Mouse (Mus musculus) limb, embryonic 11.5 days (tissue): Measurements from ENCODE around the gene Khdc4. TPM values are rescaled to one million over a fixed set of nuclear protein-coding genes. Genes with fewer than 3 reads are reported as not detected.

ENCODE experiments used
- ATAC-seq: fragments of 200-750 bp; cut with Nextera tagmentation; 2 replicates; pipeline ENCODE4 v1.8.0; 2017; ENCODE audit warnings: low read depth; ENCODE audit not compliant: insufficient number of reproducible peaks, low FRiP score, low TSS enrichment
- DNase-seq: peaks from one replicate; pipeline ENCODE4 v3.0.0-alpha.2; 2015; ENCODE audit warnings: low spot score
- H3K27ac ChIP-seq: fragments of 300-500 bp; sonication (generic); replicated peaks from 2 replicates; pipeline ENCODE4 v1.5.1; 2014; ENCODE audit warnings: low read depth, mild to moderate bottlenecking, low read length
- H3K27me3 ChIP-seq: fragments of 300-500 bp; sonication (generic); 2 replicates; pipeline ENCODE4 v1.6.1; 2014; ENCODE audit warnings: mild to moderate bottlenecking, low read length, mixed read lengths; ENCODE audit not compliant: control insufficient read depth, insufficient read depth
- H3K36me3 ChIP-seq: fragments of 300-500 bp; sonication (generic); 2 replicates; pipeline ENCODE4 v1.6.1; 2014; ENCODE audit warnings: mild to moderate bottlenecking, low read length, moderate library complexity, mixed read lengths; ENCODE audit not compliant: control insufficient read depth, insufficient read depth
- H3K4me1 ChIP-seq: fragments of 300-500 bp; sonication (generic); 2 replicates; pipeline ENCODE4 v1.6.1; 2014; ENCODE audit warnings: low read length, mixed read lengths; ENCODE audit not compliant: control insufficient read depth, insufficient read depth
- H3K4me2 ChIP-seq: fragments of 300-500 bp; sonication (generic); 2 replicates; pipeline ENCODE4 v1.6.1; 2014; ENCODE audit warnings: low read depth, mild to moderate bottlenecking, moderate library complexity; ENCODE audit not compliant: severe bottlenecking
- H3K4me3 ChIP-seq: fragments of 300-500 bp; sonication (generic); 2 replicates; pipeline ENCODE4 v1.5.1; 2014; ENCODE audit warnings: low read depth, low read length
- H3K9ac ChIP-seq: fragments of 300-500 bp; sonication (generic); 2 replicates; pipeline ENCODE4 v1.6.1; 2014; ENCODE audit warnings: mild to moderate bottlenecking, low read length
- H3K9me3 ChIP-seq: fragments of 300-500 bp; sonication (generic); 2 replicates; pipeline ENCODE4 v1.6.1; 2016; ENCODE audit warnings: low read length; ENCODE audit not compliant: control insufficient read depth
- WGBS: fragments of 180-500 bp; shearing (Covaris S2); extraction: QIAGEN DNeasy Blood & Tissue Kit; methylation state at CpG from one replicate; pipeline ENCODE4 v1.1.7; 2014; 5-methylcytosine and 5-hydroxymethylcytosine counted together
- polyA plus RNA-seq: library from polyadenylated mRNA; unstranded; fragments of >200 nt; fragmentation: Nextera tagmentation; extraction: Ambion mirVana; gene quantifications from 2 replicates; pipeline ENCODE4 v1.2.1, GENCODE M21; 2014

Gene Khdc4
- polyA plus RNA-seq, 1 experiment from 2014 or later, result 110 TPM

DNA sequence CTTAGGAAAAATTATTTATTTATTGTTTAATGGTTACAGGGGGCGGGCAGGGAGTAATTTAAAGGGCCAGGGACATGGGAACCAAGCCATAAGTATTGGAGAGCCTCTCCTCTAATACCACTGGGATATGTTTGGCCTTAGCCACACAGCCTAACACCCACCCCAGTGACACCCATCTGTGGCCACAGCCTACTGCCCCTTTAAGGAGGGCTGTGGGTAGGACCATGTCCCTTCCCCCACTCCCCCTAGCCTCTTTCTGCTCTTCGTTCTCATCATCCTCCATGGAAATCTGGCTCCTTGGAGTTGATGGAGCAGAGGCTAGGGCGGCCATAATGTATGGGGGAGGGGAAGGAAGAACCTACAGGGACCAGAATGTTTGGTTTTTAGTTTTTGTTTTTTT is 38.5 kb upstream of the Khdc4 start:
- Histone ChIP-seq H3K36me3 (peaks cover 31% of the 10 kb centered on the region), H3K4me3 (no peak overlapping the region), H3K4me1 (no peaks in the 10 kb centered on the region), H3K27me3 (no peaks in the 10 kb centered on the region), H3K9ac (no peak overlapping the region), H3K4me2 (no peak overlapping the region), H3K9me3 (no peaks in the 10 kb centered on the region), H3K27ac (no peak overlapping the region)
- DNase-seq (no peak), ATAC-seq (no peak)
- 85% methylated on average over 3 of the region's 3 CpGs for WGBS

DNA sequence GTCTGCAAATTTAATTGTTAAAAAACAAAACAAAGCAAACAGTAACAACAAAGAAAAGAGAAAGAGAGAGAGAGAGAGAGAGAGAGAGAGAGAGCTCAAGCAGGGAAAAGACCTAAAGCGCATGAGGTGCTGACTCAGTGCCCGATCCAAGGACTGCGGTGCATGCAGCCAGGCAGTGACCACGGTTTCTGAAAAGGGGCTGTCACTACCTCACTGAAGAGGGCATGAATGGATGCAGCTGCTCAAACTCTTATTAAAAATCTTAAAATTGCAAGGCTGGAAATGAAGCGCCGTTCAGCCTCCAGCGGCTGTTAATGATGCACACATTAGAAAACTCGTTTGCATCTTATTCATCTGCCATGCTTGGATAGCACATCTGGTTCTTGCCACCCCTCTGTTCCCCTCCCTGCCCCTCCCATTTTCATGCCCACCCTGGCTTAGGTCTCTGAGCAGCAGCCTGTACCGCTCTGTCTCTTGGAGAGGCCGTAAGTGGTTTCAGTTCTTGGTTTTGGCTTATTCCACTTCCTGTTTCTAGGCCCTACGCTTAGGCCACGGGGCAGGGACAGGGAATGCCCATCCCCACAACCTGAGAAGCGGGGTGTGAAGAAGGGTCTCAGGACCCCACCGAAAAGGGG is 37.7 kb upstream of the Khdc4 start:
- Histone ChIP-seq H3K9me3 (no peaks in the 10 kb centered on the region), H3K4me2 (no peak overlapping the region), H3K27ac (no peak overlapping the region), H3K36me3 (peaks cover 29% of the 10 kb centered on the region), H3K27me3 (no peaks in the 10 kb centered on the region), H3K4me3 (no peak overlapping the region), H3K9ac (no peak overlapping the region), H3K4me1 (no peaks in the 10 kb centered on the region)
- DNase-seq, result no peak
- no peak for ATAC-seq
- 90% methylated on average over 14 of the region's 14 CpGs for WGBS

- Histone ChIP-seq H3K27ac (no peak overlapping the region), H3K9ac (no peak overlapping the region), H3K4me3 (no peak overlapping the region), H3K4me1 (no peaks in the 10 kb centered on the region), H3K4me2 (no peak overlapping the region), H3K9me3 (no peaks in the 10 kb centered on the region), H3K27me3 (no peaks in the 10 kb centered on the region), H3K36me3 (peaks cover 23% of the 10 kb centered on the region)
- DNase-seq (no peak), ATAC-seq (no peak)
- WGBS, result 83% methylated on average over 12 of the region's 12 CpGs
Observed at GRCm38 (mm10) chr3:88648452-88649168, 37.0 kb upstream of the Khdc4 start.

- no peak overlapping the region for H3K27ac ChIP-seq
- H3K27me3 ChIP-seq, result no peaks in the 10 kb centered on the region
- DNase-seq, result no peak
- no peak overlapping the region for H3K9ac ChIP-seq
- 83% methylated on average over 10 of the region's 10 CpGs for WGBS
- H3K9me3 ChIP-seq, result no peaks in the 10 kb centered on the region
- no peak for ATAC-seq
- no peak overlapping the region for H3K4me2 ChIP-seq
- H3K36me3 ChIP-seq, result peaks cover 18% of the 10 kb centered on the region
- no peak overlapping the region for H3K4me3 ChIP-seq
- H3K4me1 ChIP-seq, result no peaks in the 10 kb centered on the region
Observed at GRCm38 (mm10) chr3:88649186-88649585, 36.4 kb upstream of the Khdc4 start.

GRCm38 (mm10) chr3:88649967-88650366 is 35.6 kb upstream of the Khdc4 start:
- 94% methylated on average over 13 of the region's 13 CpGs for WGBS

DNA sequence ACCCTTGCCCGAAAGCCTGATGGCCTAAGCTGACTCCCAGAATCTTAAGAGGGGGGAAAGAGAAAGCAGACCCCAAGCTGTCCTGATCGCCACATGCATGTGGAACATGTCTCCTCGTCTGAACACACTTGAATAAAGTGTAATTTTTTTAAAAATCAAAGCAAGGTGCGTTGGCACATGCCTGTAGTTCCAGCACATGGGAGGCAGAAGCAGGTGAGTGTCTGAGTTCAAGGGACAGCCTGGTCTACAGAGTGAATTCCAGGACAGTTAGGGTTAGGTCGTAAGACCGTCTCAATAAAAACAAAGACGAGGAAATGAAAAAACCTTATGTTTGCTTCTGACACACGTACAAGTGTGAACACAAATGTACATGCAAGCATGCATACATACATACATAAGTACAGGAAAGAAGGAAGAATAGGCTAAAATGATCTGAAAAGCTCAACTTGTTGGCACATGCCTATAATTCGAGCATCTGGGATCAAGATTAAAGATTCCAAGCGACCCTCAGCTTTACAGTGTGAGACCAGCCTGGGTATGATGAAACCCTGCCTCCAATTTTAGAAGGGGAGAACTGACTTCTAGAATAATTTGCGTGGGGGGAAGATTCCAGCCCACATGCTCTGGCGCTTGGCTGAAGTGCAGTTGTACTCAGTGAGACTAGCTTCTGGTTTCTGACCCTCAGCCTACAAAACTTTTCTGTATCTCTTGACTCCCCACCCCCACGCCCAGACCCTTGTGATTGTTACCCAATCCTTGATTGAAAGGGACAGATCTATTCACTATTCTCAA is 34.7 kb upstream of the Khdc4 start:
- H3K27ac ChIP-seq, result no peak overlapping the region
- H3K4me2 ChIP-seq, result no peak overlapping the region
- ATAC-seq (no peak), DNase-seq (no peak)
- no peak overlapping the region for H3K4me3 ChIP-seq
- H3K36me3 ChIP-seq, result peaks cover 17% of the 10 kb centered on the region
- H3K9me3 ChIP-seq, result no peaks in the 10 kb centered on the region
- WGBS, result 83% methylated on average over 13 of the region's 13 CpGs
- no peak overlapping the region for H3K9ac ChIP-seq
- no peaks in the 10 kb centered on the region for H3K4me1 ChIP-seq
- H3K27me3 ChIP-seq, result no peaks in the 10 kb centered on the region

More at GRCm38 (mm10) chr3:88649967-88650366, 35.6 kb upstream of the Khdc4 start:
- Histone ChIP-seq H3K27me3 (no peaks in the 10 kb centered on the region), H3K27ac (no peak overlapping the region), H3K4me2 (no peak overlapping the region), H3K4me1 (no peaks in the 10 kb centered on the region), H3K4me3 (no peak overlapping the region), H3K9ac (no peak overlapping the region), H3K36me3 (peaks cover 17% of the 10 kb centered on the region), H3K9me3 (no peaks in the 10 kb centered on the region)
- DNase-seq, result no peak
- ATAC-seq, result no peak

DNA sequence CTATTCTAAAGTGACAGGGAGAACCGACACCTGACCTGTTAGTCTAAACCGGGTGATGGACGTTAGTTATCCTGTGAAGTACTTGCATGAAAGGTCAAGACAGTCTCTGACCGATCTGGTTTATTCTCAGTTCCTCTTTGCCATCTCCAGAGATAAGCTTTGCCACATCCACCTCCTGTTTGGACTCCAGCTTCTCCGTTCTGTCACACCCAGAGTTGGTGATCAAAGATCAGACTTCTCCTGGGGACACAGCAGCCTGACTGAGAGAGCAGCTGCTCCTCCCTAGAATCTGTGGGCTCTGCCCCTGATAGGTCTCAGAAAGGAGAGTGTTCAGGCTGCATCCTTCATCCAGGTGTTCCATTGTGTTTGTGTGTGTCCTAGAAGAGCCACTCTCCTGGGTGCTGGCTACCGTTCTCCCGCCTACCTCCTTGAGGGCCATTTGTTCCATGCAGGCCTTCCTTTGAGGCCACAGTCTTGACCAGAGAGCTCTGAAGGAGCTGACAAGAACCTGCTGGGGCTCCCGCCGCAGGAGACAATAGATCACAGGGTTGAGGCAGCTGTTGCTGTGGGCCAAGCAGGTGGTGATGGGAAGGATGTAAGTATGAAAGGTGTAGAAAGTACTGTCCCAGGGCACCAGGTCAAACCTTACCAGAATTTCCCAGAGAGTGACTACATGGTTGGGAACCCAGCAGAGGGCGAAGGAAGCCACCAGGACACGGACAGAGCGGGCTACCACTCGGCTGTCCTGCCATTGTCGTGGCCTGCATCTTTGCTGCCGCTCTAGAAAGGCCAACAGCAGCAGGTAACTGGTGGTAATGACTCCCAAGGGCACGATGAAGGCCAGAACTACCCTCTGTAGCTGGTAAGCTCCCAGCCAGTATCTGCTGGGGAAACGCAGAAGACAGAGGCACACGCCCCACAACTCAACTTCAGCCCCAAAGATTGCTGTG is 33.7 kb upstream of the Khdc4 start:
- H3K9ac ChIP-seq, result no peak overlapping the region
- 78% methylated on average over 18 of the region's 18 CpGs for WGBS

More for the DNA sequence above, 33.7 kb upstream of the Khdc4 start:
- Histone ChIP-seq H3K27ac (no peak overlapping the region), H3K4me3 (no peak overlapping the region), H3K36me3 (peaks cover 11% of the 10 kb centered on the region), H3K4me2 (no peak overlapping the region), H3K4me1 (no peaks in the 10 kb centered on the region), H3K9me3 (no peaks in the 10 kb centered on the region), H3K27me3 (no peaks in the 10 kb centered on the region)
- DNase-seq (no peak), ATAC-seq (no peak)
